Mouse (Mus musculus) thymus, postnatal 0 days (tissue): ENCODE data around the gene Chaf1a. TPM values are rescaled to one million over a fixed set of nuclear protein-coding genes. Genes with fewer than 3 reads are reported as not detected.
"Not testable (repeated sequence)": the region's sequence is repeated elsewhere in the genome, so short reads cannot be mapped to it uniquely, and the experiment has no call there.

Source experiments
- DNase-seq: peaks from one replicate; pipeline ENCODE4 v3.0.0-alpha.2; 2015; ENCODE audit warnings: low spot score
- polyA plus RNA-seq: library from polyadenylated mRNA; unstranded; fragments of >200 nt; fragmentation: Nextera tagmentation; extraction: Ambion mirVana; gene quantifications from 2 replicates; pipeline ENCODE4 v1.2.1, GENCODE M21; 2015

Chaf1a gene
- polyA plus RNA-seq, 1 experiment from 2014 or later = 18.0 TPM

DNA sequence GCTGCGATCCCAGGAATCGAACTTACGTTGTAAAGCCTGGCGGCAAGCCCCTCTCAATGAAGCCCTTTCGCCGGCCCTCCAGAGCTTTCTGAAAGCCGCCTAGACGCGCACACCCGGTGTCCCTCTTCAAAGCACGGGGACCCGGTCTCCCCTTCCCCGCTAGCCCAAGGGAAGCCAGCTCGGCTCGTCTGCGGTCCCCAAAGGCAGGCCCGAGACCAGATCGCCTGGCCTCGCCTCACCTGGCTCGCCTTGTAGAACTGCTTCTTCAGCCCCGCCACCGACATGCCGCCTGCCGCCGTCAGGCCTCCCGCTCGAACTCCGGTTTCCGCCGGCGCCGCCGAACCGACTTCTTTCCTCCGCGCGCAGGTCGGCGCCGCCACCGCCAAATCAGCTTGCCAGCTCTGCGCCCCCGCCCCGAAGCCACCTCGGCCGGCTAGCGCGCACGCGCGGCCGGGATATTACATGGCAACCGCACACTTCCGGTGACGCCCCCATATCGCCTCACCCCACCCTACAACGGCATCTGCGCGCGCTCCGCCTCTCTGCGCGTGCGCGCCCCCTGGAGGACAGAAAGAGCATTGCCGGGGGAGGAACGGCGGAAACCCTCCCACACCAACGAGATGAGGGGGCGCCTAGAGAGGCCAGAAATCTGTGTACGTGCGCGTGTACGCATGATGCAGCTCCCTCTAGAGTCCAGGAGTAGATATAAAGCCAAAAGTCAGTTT, 3.9 kb upstream of the Chaf1a start, which contains the start of gene Sh3gl1:
Gene Sh3gl1 (minus strand): TSS at position 460 of the 725 bp plus-strand sequence.
- DNase-seq = peak; percentile 100

DNA sequence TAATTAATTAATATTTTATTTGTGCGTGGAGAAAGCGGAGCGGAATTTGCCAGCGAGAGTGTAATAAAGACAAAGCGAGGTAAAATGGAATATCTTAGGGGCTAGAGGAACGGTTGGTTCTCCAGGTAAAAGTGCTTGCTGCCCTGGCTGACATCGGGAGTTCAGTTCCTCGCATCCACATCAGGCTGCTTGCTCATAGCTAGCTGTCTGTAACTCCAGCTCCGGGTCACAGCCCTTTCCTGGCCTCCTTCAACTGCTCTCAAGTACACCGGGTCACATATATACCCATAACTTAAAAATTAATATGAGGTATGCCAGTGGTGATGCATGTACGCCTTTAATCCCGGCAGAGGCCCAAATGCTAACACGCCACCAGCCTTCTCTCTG, 3.3 kb upstream of the Chaf1a start:
- no peak for DNase-seq

DNA sequence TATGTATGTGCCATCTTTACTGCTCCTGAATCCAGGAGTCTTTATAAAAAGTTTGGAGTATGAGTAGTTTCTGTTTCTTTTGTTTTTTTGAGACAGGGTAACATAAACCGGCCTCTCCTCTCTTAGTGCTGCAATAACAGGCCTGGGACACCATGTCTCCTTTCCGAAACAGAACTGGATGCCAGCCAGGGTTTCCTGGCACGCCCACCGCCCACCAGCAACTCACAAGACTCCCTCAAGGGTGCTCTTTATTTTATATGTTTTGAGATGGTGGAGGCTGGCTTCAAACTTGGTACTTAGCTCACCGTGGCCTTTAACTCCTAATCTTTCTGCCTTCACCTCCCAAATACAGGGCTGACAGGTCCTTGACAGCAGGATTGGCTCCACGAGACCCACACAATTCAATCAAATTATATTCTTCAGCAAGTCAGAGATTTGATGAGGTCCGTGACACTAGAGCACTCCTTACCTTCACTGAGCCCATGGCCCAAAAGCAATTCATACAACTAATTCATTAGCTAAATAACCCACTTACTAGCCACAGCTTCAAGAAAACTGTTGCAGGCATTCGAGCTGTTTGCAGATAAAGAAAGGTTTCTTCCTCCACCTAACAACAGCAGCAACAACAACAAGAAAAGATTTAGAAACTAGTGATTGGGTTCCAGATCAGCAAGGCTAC, 1.5 kb upstream of the Chaf1a start:
- DNase-seq = no peak

DNA sequence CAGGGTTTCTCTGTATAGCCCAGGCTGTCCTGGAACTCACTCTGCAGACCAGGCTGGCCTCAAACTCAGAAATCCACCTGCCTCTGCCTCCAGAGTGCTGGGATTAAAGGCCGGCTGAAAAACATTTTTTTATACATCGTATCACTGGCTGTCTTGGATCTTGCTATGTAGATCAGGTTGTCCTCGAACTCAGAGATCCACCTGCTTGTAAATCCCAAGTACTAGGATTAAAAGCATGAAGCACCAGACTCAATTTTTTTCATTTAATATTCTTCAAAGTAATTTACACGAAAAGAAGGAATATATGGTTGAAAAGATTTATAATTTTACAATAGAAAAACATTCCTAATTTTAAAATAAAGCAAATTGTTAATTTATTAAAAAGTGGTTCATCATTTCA, 894 bp upstream of the Chaf1a start:
- DNase-seq = no peak

DNA sequence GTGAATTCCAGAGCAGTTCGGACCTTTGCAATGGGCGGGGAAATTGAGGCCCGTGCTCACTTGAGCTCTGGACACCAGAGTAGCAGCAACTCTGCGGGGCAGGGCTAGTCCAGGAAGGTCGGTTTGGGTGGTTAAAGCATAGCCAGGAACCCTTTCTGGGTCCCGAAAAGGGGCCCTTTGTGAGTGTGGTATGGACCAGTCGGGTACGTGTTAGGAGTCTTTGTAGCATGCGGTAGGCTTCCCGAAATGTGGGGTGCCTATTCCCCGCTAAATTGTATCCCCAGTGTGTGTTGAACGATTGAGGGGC, 571 bp downstream of the Chaf1a start:
- DNase-seq = no peak

DNA sequence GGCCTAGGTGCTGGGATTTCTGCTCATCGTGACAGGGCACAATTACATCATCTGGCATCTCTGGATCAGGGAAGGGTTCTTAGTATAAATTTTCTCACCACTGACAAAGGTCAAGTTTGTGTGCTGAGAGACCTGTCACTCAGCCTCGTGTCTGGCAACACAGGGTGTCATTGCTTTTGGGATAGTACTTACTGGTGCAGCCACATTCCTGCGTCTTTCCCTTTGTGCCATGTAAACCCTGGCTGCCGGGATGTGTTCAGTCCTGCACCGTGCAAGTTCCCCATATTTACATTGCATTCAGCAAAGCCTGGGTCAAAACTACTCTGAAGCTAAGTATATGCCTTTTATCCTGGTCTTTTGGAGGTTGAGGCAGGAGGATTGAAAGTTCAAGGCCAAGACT, 11.1 kb downstream of the Chaf1a start:
- DNase-seq = no peak

DNA sequence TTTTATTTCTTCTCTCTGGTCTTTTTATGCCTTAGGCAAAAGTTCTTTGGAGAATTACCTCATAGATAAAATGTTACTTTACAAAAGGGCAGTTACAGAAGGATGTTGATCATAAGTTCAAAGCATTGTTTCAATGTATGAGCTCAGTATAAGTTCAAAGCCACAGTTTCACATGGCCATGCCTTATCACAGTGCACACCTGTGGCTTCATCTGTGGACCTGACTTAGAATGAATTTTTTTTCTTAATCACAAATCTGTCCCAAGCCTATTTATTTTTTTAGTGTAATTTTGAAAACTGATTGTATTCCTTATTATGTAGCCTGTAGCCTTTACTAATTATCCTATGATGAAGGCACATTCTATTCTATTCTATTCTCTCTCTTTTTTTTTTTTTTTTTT, 14.7 kb downstream of the Chaf1a start:
- DNase-seq = no peak

DNA sequence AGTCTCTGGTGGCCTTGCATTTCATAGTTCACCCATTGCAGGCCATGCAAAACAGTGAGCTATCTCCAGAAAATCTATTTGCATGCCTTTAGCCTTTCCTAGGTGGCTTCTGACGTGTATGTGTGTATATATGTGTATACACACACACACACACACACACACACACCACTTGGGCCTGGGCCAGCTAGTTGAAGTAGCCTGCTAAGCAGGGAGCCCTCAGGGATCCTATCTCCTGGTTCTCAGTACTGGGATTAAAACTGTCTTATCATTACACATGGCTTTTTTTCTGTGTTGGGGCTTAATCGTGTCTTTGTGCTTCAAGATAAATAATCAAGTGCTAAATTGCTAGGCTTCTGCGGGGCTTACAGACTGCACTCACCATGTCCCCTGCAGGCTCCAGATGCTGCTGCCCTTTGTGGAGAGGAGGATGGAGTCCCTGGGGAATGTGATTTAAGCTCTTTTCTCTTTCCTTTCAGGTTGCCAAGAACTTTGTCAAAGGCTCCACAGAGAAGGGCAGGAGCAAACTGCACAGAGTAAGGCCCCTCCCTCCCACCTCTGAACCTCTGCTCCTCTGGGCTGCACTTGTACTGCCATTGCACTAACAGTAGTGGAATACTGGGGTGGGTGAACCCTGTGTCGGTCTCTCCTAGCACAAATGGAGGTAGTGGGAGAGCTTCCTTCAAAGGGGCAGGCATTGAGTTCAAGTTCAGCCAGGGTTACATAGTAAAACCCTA, 15.9 kb downstream of the Chaf1a start:
- DNase-seq = no peak

DNA sequence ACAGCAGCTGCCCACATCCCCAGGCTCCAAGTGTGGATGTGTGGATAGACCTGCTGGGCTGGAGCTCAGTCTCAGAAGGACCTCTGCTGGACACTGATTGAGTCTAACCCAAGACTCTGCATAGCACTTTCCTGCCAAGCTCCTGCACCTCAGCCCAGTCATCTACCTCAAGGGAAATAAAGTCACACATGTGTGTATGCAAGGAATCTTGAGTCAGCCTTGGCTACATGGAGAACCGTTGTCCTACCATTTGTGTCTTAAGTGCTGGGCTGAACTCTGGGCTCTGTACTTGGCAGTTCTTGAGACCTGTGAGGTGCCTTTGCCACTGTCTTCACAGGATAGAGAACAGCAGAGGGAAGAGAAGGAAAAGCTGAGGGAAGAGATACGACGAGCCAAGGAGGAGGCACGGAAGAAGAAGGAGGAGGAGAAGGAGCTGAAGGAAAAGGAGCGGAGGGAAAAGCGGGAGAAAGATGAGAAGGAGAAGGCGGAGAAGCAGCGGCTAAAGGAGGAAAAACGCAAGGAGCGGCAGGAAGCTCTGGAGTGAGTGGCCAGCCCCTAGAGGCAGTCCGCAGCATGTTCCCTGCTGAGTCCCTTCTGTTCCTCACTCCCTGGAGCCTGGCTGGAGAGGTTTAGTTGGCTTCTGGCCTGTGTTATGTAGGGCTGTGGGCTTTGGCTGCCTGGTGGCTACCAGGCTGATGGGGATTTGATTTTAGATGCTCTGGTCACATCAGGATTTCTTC, 17.3 kb downstream of the Chaf1a start:
- DNase-seq = no peak

DNA sequence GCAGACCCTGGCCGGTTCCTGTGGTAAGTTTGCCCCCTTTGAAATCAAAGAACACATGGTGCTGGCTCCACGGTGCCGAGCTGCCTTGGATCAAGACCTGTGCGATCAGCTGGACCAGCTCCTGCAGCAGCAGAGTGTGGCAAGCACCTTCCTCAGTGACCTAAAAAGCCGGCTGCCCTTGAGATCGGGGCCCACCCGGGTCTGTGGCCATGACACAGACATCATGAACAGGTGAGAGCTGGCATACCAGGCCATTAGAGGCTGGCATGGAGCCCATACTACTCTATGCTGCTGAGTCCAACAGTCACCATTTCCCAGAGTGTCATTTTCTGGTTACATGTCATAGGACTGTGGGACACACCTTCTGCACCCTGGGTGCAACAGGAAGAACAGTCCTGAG, 21.8 kb downstream of the Chaf1a start:
- no peak for DNase-seq

DNA sequence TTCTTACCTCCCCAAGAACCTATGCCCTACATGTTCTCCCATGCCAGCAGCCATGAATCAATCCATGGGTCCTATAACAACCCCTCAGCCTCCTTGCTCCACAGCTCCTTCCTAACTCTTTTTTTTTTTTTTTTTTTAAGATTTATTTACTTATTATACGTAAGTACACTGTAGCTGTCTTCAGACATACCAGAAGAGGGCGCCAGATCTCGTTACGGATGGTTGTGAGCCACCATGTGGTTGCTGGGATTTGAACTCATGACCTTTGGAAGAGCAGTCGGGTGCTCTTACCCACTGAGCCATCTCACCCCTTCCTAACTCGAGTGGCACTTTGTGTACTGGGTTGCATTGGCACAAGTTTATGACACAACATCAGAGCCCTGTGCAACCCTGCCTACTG, 25.5 kb downstream of the Chaf1a start:
- DNase-seq = not testable (repeated sequence)

DNA sequence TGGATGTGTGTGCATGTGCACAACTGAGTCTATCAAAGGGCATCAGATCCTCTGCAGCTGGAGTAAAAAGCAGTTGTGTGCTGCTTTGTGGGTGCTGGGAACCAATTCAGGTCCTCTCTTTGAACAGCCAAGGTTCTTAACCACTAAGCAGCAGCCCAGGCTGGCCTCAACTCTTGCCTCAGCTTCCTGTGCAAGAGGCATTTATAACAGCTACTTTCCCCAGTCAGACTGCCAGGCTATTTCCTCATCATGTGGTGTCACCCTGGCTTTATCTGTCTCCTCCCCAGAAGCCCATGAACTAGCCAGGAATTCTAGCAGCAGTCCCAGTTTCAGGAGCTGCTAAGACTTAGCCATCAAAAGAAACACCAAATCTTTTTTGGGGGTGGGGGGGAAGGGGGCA, 26.2 kb downstream of the Chaf1a start:
- DNase-seq = no peak

DNA sequence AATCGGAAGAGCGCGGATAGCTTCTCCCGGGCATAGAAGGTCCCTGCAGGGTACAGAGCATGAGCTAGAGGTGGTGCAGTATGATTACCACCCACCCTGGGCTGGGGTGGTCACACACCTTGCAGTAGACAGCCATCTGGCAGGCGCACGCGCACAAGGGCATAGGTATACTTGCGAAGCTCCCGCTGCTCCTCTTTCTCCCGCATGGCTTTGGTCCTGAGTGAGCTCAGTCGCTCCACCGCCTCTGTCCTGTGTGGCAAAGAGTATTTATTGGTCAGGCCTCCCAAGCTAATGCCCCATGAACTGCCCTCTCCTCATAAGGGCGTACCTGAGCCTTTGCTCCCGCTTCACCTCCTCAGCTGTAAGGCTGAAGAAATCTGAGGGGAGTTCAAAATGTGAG, 28.8 kb downstream of the Chaf1a start:
- DNase-seq = no peak

DNA sequence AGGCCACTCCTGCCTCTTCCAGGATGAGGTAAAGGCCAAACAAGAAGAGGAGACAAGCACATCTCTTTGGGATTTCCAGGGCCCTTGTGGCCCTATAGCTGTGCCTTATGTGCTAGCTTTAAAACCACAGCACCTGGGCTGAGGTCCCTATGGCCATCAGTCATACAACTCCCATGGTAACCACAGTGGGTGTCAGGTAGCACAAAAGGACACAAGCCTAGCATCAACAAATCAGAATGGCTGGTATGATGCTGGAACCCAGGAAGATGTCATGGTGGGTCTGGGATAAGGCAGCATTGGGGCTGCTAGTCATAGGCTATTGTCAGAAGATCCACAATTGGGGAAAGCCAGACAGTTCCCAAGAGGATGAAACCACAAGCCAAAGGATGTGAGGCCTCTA, 30.9 kb downstream of the Chaf1a start:
- DNase-seq = no peak

DNA sequence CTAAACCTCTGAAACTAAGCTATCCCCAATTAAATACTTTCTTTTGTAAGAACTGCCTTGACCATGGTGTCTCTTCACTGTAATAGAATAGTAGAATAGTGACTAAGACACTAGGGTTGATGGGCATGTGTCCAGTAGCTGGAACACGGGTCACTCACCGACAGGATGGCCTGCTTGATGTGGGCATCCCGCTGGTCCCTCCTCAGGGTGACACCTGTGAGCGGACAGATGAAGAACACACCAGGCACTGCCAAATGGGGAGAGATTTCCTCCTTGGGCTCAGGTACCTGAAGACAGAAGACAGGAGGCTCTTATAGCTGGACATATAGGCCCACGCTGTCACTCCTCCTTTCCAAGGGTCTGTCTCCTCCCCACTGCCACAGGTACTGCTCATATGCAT, 32.0 kb downstream of the Chaf1a start:
- DNase-seq = no peak

DNA sequence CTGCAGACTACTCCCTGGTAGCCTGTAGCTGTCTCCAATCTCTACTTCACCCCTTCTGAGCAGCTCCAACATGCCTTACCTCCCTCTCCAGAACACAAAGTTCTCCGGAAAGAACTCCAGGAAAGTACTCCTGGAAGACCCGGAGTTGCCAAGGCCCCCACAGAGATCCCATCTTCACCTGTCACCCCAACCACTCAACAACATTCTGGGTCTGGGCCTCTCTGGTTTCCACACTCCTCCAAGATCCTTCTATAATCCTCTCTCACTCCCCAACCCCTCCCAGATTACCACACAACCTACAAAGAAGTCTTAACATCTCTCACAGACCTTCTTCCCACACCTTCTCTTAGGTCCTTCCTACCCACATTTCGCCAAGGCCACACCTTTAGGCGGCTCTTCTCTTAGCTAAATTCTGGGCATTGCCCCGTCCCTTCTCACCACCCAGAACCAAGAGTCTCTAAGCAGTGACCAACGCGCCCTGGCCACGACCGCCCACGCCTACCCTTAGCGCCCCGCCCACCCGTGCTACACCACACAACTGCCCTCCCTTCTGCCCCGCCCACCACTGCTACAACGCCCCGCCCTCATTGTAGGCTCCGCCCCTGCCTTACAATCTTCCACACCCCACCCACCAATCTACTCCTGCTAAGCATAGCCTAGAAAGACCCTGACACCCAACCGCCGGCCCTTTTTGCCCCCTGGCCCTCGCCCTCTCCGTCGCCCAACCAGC, 34.0 kb downstream of the Chaf1a start:
- DNase-seq = peak; percentile 73

DNA sequence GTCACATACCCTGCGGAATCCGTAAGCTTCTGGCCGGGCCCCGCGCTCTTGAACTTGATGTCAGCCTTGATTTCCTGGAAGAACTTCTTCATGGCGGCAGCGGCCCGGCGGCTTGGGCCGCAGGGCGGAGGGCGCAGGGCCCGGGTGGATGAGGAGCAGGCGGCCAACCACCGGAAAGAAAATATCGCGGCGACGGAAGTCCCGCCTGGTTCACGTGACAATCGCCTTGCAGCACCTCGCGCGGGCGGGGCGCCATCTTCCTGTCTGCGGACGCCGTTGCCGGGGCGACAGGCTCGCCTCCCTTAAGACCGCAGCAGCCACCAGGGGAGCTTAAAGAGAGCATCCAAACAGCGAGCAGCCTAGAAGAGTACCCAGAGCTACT, 34.6 kb downstream of the Chaf1a start, which contains the start of gene Ubxn6:
Gene Ubxn6 (minus strand): TSS at position 202 of the 382 bp plus-strand sequence.
- DNase-seq = peak; percentile 97

DNA sequence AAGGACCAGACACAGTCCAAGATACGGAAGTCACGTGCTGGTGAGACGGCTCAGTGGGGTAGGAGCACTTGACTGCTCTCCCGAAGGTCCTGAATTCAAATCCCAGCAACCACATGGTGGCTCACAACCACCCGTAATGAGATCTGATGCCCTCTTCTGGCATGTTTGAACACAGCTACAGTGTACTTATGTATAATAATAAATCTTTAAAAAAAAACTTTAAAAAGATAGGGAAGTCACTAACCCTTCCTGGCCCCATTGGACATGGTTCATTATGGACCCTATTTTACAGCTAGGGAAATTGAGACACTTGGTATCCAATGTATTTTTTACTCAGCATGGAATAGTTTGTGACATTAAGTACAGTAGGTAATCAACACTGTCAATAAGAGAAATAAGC, 37.3 kb downstream of the Chaf1a start:
- no peak for DNase-seq

DNA sequence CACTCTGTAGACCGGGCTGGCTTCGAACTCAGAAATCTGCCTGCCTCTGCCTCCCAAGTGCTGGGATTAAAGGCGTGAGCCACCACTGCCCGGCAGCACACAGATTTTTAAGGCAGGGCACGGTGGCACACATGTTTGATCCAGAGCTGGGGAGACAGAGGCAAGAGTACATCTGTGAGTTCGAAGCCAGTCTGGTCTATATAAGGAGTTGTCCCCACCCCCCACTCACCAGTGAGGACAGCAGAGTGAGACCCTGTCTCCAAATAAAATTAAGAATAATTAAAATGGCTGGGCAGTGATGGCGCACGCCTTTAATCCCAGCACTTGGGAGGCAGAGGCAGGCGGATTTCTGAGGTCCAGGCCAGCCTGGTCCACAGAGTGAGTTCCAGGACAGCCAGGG, 38.1 kb downstream of the Chaf1a start:
- not testable (repeated sequence) for DNase-seq

DNA sequence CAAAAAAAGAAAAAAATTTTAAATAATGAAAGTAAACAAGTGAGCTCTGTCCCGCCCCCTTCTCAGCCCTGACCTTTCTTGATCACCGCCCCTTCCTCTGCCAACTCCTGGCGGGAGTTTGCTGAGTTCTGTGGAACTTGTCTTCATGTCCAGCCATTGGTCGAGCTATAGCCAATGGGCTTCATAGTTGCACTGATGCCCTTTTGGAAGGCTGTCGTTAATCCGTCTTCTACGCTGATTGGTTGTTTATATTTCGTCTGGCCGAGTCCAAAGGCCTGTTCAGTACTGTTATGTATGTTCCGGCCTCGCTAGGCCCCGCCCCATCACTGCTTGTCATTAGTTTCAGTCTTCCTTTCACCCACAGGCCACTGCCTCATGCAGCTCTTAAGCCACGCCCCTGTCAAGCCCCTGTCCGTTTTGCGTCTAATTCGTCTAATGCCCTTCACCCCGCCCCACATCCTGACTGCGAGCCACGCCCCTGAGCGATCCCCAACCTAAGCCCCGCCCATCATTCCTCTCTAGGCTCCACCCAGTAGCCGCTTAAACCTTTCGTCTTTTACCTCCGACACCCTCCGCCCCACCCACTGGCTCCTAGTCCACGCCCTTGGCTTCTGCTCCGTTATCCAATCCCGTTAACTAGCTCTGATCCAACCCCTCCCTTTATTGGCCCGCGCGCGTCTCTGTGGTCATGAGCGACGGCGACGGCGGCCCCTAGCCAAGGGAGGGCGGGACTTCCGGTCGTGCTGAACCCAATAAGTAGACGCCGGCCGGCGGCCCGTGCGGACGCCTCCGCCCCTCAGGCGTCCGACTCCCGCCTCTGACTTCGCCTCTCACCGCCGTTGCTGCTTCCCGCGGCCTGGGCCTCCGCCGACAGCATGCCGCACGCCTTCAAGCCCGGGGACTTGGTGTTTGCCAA, 38.9 kb downstream of the Chaf1a start, which contains the start of gene Hdgfl2:
Gene Hdgfl2 (plus strand): TSS at position 755 of the 916 bp plus-strand sequence.
- DNase-seq = peak; percentile 99
